Mouse (Mus musculus) neural tube, embryonic 14.5 days (tissue): ENCODE data around the gene Tnfrsf13c. TPM values are rescaled to one million over a fixed set of nuclear protein-coding genes. Genes with fewer than 3 reads are reported as not detected.

Experiments used
- ATAC-seq: fragments of 200-750 bp; cut with Nextera tagmentation; 2 replicates; pipeline ENCODE4 v1.8.0; 2017; ENCODE audit warnings: low read depth, mild to moderate bottlenecking, moderate TSS enrichment, moderate library complexity
- H3K27ac ChIP-seq: fragments of 300-500 bp; sonication (generic); 2 replicates; pipeline ENCODE4 v1.5.1; 2014; ENCODE audit warnings: low read depth, mild to moderate bottlenecking, control low read depth, low read length, moderate library complexity, mixed read lengths
- H3K27me3 ChIP-seq: fragments of 300-500 bp; sonication (generic); 2 replicates; pipeline ENCODE4 v1.6.1; 2014; ENCODE audit warnings: low read length; ENCODE audit not compliant: control insufficient read depth, insufficient read depth
- H3K36me3 ChIP-seq: fragments of 300-500 bp; sonication (generic); 2 replicates; pipeline ENCODE4 v1.6.1; 2014; ENCODE audit warnings: low read length, mixed read lengths; ENCODE audit not compliant: control insufficient read depth, insufficient read depth
- H3K4me1 ChIP-seq: fragments of 300-500 bp; sonication (generic); 2 replicates; pipeline ENCODE4 v1.6.1; 2014; ENCODE audit warnings: low read length; ENCODE audit not compliant: control insufficient read depth, insufficient read depth
- H3K4me2 ChIP-seq: fragments of 300-500 bp; sonication (generic); 2 replicates; pipeline ENCODE4 v1.6.1; 2014; ENCODE audit warnings: mild to moderate bottlenecking, low read depth, low read length, control low read depth
- H3K4me3 ChIP-seq: fragments of 300-500 bp; sonication (generic); 2 replicates; pipeline ENCODE4 v1.5.1; 2014; ENCODE audit warnings: low read depth, low read length, control low read depth, mixed read lengths
- H3K9ac ChIP-seq: fragments of 300-500 bp; sonication (generic); replicated peaks from 2 replicates; pipeline ENCODE4 v1.6.1; 2014; ENCODE audit warnings: low read depth, mild to moderate bottlenecking, control low read depth, low read length, mixed read lengths
- H3K9me3 ChIP-seq: fragments of 300-500 bp; sonication (generic); 2 replicates; pipeline ENCODE4 v1.6.1; 2016; ENCODE audit warnings: low read length; ENCODE audit not compliant: control insufficient read depth
- WGBS: fragments of 180-500 bp; shearing (Covaris S2); extraction: QIAGEN DNeasy Blood & Tissue Kit; methylation state at CpG from one replicate; pipeline ENCODE4 v1.1.7; 2014; 5-methylcytosine and 5-hydroxymethylcytosine counted together
- polyA plus RNA-seq: library from polyadenylated mRNA; unstranded; fragments of >200 nt; fragmentation: Nextera tagmentation; extraction: Ambion mirVana; gene quantifications from 2 replicates; pipeline ENCODE4 v1.2.1, GENCODE M21; 2014

The Tnfrsf13c gene
- polyA plus RNA-seq: 0.32 and 1.4 TPM in 2 replicates

DNA sequence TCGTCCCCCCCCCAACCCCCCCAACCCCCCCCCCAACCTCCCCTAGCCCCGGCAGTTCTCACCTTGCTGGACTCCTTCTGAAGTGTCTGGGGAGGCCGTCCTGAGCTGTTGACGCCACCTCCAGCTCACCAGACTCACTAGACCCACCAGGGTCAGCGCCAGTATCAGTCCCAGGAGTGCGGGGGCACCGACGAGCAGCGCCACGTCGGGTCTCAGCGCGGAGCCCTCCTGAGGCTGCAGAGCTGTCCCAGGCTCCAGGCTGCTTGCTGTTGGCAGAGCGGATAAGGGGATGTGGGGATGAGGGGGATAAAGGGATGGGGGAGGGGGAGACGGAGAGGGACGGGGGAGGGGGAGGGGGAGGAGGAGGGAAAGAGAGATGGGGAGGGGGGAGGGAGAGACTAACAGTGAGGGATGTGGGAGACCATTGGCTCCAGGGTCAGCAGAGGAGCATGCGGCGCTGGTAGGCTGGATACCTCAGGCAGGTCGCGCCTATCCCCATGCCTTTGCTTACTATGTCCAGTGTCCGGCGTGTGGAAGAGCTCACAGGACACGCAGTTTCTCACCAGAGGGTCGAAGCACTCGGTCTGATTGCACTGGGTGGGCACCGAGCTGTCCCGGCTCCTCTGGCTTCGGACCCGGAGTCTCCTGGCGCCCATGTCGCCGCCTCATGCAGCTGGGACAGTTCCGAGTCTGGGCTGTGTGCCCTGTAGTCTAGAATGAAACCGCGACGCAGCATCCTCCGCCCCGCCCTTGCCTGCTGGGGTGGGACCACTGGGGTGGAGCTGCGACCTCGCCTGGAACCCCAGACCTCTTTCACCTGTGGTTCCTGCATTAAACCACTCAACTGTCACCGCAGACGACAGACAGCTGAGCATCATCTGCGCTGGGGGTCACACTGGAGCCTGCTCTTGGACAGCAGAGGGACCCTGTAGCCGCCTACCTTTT, at the start of gene Tnfrsf13c:
TSS of gene Tnfrsf13c (minus strand) at position 713 of the 945 bp plus-strand sequence.
- WGBS: 2% methylated on average over 44 of the region's 44 CpGs
- H3K4me1 ChIP-seq: peaks cover 5% of the 10 kb centered on the region; the same call in 1 of the 2 replicates
- H3K27ac ChIP-seq: no peak within 1 kb of the TSS
- H3K4me3 ChIP-seq: peak within 1 kb of the TSS; percentile 24
- 0 out of 2 replicates have a peak, but pooled peaks cover 3% of the 10 kb centered on the region for H3K27me3 ChIP-seq
- peak within 1 kb of the TSS; percentile 25; the same call in 1 of the 2 replicates for H3K9ac ChIP-seq
- no peaks in the 10 kb centered on the region for H3K36me3 ChIP-seq
- H3K4me2 ChIP-seq: peak within 1 kb of the TSS; percentile 59
- no peaks in the 10 kb centered on the region for H3K9me3 ChIP-seq
- ATAC-seq: no peak

DNA sequence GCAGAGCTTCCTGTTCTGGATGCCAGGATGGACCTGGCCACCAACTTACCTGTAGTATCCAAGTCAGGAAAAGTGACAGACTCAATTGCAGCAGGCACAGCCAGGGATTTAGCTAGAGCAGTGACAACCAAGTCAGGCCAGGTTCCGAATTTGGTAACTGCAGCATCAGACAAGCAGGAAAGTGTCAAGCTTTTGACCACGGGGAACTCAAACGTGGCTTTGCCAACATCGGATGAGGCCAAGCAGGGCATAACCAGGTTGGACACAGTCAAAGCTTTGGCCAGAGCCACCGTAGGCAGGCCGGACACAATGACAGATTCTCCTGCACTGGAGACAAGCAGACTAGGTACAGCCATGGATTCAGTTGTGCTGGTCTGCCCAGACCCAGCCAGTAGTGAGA, 48.1 kb upstream of the Tnfrsf13c start:
- Histone ChIP-seq H3K4me2 (no peak overlapping the region), H3K36me3 (no peaks in the 10 kb centered on the region), H3K9ac (no peak overlapping the region), H3K4me1 (peaks cover 29% of the 10 kb centered on the region), H3K27ac (no peak overlapping the region), H3K27me3 (no peaks in the 10 kb centered on the region), H3K4me3 (no peak overlapping the region), H3K9me3 (no peaks in the 10 kb centered on the region)
- 84% methylated on average over 6 of the region's 6 CpGs for WGBS
- ATAC-seq: no peak

GRCm38 (mm10) chr15:82271201-82271600, 47.0 kb upstream of the Tnfrsf13c start:
- Histone ChIP-seq H3K4me2 (no peak overlapping the region), H3K36me3 (no peaks in the 10 kb centered on the region), H3K9me3 (no peaks in the 10 kb centered on the region), H3K4me3 (no peak overlapping the region), H3K27me3 (no peaks in the 10 kb centered on the region), H3K9ac (no peak overlapping the region), H3K27ac (no peak overlapping the region), H3K4me1 (peaks cover 19% of the 10 kb centered on the region)
- no peak for ATAC-seq
- WGBS: 0% methylated on average over 5 of the region's 5 CpGs

DNA sequence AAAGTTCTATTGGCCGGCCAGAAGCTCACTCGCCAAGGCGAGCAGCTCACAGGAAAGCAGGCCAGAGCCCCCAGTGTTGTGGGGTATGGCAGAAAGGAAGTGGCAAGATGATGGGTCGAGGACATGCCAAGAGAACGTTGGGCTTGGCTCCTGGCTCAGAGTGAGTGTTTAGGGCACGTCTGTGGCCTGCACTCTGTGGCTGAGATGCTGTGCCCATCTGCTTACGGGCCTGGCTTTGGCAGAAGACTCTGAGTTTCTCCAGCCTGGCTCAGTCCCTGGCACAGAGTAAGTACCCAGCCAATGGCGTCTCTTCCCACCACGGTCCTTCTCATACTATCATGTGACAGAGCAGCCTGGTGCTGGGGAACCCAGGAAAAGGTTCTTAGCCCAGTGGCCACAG, 44.6 kb upstream of the Tnfrsf13c start:
- Histone ChIP-seq H3K9me3 (no peaks in the 10 kb centered on the region), H3K4me1 (peaks cover 16% of the 10 kb centered on the region), H3K27ac (0 out of 2 replicates have a peak overlapping the region, but pooled peaks have one; percentile 17), H3K27me3 (no peaks in the 10 kb centered on the region), H3K9ac (no peak overlapping the region), H3K4me3 (no peak overlapping the region), H3K4me2 (no peak overlapping the region), H3K36me3 (no peaks in the 10 kb centered on the region)
- WGBS: 81% methylated on average over 9 of the region's 9 CpGs
- ATAC-seq: no peak

DNA sequence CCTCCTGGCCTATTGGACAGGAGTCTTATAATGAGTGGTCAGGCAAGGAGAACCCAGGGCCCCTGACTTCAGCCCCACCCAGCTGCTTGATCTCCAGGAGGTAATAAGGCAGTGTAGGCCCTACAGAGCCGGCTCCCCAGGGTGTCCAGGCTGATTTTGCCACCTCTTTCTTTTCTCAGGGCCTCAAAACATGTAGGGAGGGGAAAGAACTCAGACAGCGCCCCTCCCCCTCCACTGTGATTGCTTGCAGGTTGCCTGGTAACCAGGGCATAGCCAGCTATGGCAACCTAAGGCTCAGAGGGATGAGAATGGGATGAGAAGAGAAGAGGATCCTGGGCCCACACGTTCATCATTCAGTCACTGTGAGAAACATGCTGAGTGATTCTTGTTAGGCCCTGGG, 44.0 kb upstream of the Tnfrsf13c start:
- no peaks in the 10 kb centered on the region for H3K9me3 ChIP-seq
- H3K9ac ChIP-seq: peak overlapping the region; percentile 21
- peaks cover 15% of the 10 kb centered on the region for H3K4me1 ChIP-seq
- no peak overlapping the region for H3K4me3 ChIP-seq
- no peaks in the 10 kb centered on the region for H3K27me3 ChIP-seq
- no peak overlapping the region for H3K4me2 ChIP-seq
- peak; percentile 30; the same call in 1 of the 2 replicates for ATAC-seq
- WGBS: 9% methylated on average over 3 of the region's 3 CpGs
- H3K27ac ChIP-seq: 0 out of 2 replicates have a peak overlapping the region, but pooled peaks have one; percentile 34
- H3K36me3 ChIP-seq: no peaks in the 10 kb centered on the region

- Histone ChIP-seq H3K27me3 (no peaks in the 10 kb centered on the region), H3K27ac (no peak overlapping the region), H3K4me1 (peaks cover 15% of the 10 kb centered on the region), H3K9ac (no peak overlapping the region), H3K9me3 (no peaks in the 10 kb centered on the region), H3K36me3 (no peaks in the 10 kb centered on the region), H3K4me3 (no peak overlapping the region), H3K4me2 (no peak overlapping the region)
- 12% methylated on average over 6 of the region's 6 CpGs for WGBS
- ATAC-seq: 0 out of 2 replicates have a peak, but pooled peaks have one; percentile 26
Observed at GRCm38 (mm10) chr15:82266356-82266755, 42.2 kb upstream of the Tnfrsf13c start.

DNA sequence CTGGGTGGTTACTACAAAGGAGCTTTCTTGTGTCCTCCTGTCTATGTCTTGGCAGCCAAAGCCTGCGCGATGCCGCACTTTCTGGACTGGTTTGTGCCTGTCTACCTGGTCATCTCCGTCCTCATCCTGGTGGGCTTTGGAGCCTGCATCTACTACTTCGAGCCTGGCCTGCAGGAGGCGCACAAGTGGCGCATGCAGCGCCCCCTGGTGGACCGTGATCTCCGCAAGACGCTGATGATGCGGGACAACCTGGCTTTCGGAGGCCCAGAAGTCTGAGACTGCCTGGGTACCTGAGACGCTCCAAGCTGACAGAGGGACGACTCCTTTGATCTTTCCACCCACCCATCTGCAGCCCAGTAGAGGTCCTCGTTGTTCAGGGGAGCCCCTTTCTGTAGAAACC, 35.3 kb upstream of the Tnfrsf13c start:
- no peak for ATAC-seq
- no peak overlapping the region for H3K27ac ChIP-seq
- no peaks in the 10 kb centered on the region for H3K36me3 ChIP-seq
- no peak overlapping the region for H3K4me2 ChIP-seq
- WGBS: 14% methylated on average over 16 of the region's 16 CpGs
- H3K4me3 ChIP-seq: no peak overlapping the region
- peaks cover 15% of the 10 kb centered on the region for H3K4me1 ChIP-seq
- no peaks in the 10 kb centered on the region for H3K27me3 ChIP-seq
- no peak overlapping the region for H3K9ac ChIP-seq
- H3K9me3 ChIP-seq: no peaks in the 10 kb centered on the region

- WGBS: 4% methylated on average over 10 of the region's 10 CpGs
- peak overlapping the region; percentile 46 for H3K4me3 ChIP-seq
- no peaks in the 10 kb centered on the region for H3K36me3 ChIP-seq
- ATAC-seq: peak; percentile 90
- H3K9ac ChIP-seq: peak overlapping the region; percentile 56
- H3K4me2 ChIP-seq: peak overlapping the region; percentile 64
- no peaks in the 10 kb centered on the region for H3K27me3 ChIP-seq
- peak overlapping the region; percentile 82 for H3K27ac ChIP-seq
- no peaks in the 10 kb centered on the region for H3K9me3 ChIP-seq
- H3K4me1 ChIP-seq: peaks cover 15% of the 10 kb centered on the region
Observed at GRCm38 (mm10) chr15:82255944-82256383, 31.8 kb upstream of the Tnfrsf13c start.

GRCm38 (mm10) chr15:82255248-82255647, 31.1 kb upstream of the Tnfrsf13c start:
- WGBS: 48% methylated on average over 4 of the region's 4 CpGs
- no peak overlapping the region for H3K9ac ChIP-seq
- no peak for ATAC-seq

More at GRCm38 (mm10) chr15:82255248-82255647, 31.1 kb upstream of the Tnfrsf13c start:
- H3K4me1 ChIP-seq: peaks cover 15% of the 10 kb centered on the region
- H3K27me3 ChIP-seq: no peaks in the 10 kb centered on the region
- peak overlapping the region; percentile 82; the same call in 1 of the 2 replicates for H3K27ac ChIP-seq
- no peaks in the 10 kb centered on the region for H3K36me3 ChIP-seq
- H3K9me3 ChIP-seq: no peaks in the 10 kb centered on the region
- H3K4me2 ChIP-seq: peak overlapping the region; percentile 64; the same call in 1 of the 2 replicates
- no peak overlapping the region for H3K4me3 ChIP-seq
